Mouse (Mus musculus) kidney, adult 11 months (tissue): Measurements from ENCODE around the gene Nlrc3.
"Not testable (repeated sequence)": the region's sequence is repeated elsewhere in the genome, so short reads cannot be mapped to it uniquely, and the experiment has no call there.

Source experiments
- DNase-seq: peaks from one replicate; pipeline ENCODE4 v3.0.0; 2022

The Nlrc3 gene

DNA sequence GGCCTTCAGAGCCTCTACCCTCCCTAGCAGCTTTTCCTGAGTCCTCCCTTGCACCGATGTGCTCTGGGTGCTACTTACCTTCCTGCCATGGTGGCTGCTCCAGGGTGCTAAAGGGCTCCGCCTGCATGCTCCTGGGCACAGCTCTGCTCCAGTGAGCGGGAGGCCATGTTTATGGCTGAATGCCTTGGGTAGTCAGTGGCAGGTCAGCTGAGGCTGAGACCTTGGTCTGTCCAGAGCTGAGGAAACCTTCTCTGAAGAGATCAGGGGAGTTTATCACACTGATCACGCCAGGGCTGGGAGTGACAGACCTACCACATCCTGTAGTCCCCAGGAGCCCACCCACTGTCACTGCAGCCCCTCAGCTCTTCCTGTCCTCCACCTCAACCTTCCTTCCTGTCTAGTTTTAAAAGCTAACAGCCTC lies at the start of gene Nlrc3:
Gene Nlrc3 (minus strand): TSS at position 382 of the 421 bp plus-strand sequence.
- peak; percentile 32 for DNase-seq

- DNase-seq: no peak
Observed at GRCm38 (mm10) chr16:4022719-4023118, 46.3 kb upstream of the Nlrc3 start.

- no peak for DNase-seq
Observed at GRCm38 (mm10) chr16:4021241-4021640, 44.8 kb upstream of the Nlrc3 start.

DNA sequence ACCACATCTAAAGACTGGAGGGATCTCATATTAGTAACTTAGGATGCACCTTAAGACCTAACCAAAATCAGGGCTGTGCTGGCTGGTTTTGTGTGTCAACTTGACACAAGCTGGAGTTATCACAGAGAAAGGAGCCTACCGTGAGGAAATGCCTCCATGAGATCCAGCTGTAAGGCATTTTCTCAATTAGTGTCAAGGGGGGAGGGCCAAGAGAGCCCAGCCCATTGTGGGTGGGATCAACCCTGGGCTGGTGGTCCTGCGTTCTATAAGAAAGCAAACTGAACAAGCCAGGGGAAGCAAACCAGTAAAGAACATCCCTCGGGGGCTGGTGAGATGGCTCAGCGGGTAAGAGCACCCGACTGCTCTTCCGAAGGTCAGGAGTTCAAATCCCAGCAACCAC lies 41.0 kb upstream of the Nlrc3 start:
- DNase-seq: not testable (repeated sequence)

GRCm38 (mm10) chr16:4016786-4017185 lies 40.4 kb upstream of the Nlrc3 start:
- DNase-seq: not testable (repeated sequence)

GRCm38 (mm10) chr16:4014040-4014668 lies 37.7 kb upstream of the Nlrc3 start:
- DNase-seq: no peak

- no peak for DNase-seq
Observed at GRCm38 (mm10) chr16:4012882-4013570, 36.6 kb upstream of the Nlrc3 start.

GRCm38 (mm10) chr16:4003489-4004398 lies 27.3 kb upstream of the Nlrc3 start, which contains the start of gene Slx4:
Gene Slx4 (minus strand): TSS chr16:4003770.
- DNase-seq: peak; percentile 97

DNA sequence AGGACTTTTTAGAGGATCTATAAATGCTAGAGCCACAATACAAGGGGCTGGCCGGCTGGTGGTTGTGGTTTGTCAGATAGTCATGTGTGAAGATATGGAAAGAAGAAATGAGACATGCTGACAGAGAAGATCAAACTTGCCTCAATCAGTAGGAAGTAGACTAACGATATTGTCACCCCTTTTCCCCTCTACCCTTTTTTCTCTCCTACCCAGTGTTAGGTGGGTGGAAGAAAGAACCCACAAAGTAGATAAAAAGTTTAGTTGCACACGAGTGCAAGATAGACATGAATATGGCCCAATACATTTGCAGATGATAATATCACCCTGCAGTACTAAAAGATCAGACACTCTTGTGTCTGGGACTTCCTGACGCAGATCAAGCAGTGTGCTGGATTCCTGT lies 12.0 kb upstream of the Nlrc3 start:
- DNase-seq: no peak

GRCm38 (mm10) chr16:3983146-3983700 lies 6.8 kb upstream of the Nlrc3 start:
- DNase-seq: no peak

- no peak for DNase-seq
Observed at GRCm38 (mm10) chr16:3982173-3982572, 5.7 kb upstream of the Nlrc3 start.

GRCm38 (mm10) chr16:3976712-3977111 lies 280 bp upstream of the Nlrc3 start:
- DNase-seq: no peak

- DNase-seq: no peak
Observed at GRCm38 (mm10) chr16:3975658-3976057, 774 bp downstream of the Nlrc3 start.

- not testable (repeated sequence) for DNase-seq
Observed at GRCm38 (mm10) chr16:3974456-3974855, 2.0 kb downstream of the Nlrc3 start.

DNA sequence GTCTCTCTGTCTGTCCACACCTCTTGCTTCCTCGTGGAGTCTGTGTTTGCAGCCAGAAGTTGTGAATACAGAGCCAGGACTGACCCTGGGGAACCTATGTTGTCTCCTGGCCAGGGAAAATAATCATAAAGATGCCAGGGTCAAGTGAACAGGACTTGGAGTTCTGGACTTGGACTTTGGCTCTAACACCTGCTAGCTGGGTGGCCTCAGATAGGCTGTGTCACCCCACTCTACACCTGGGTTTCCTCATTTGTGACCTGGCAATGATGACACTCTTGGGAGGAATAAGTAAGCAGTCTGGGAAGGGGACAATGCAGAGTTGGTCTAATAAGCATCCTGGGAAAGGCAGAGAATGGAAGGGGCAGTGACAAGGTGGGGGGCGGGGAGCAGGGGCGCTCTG lies 10.9 kb downstream of the Nlrc3 start:
- no peak for DNase-seq

DNA sequence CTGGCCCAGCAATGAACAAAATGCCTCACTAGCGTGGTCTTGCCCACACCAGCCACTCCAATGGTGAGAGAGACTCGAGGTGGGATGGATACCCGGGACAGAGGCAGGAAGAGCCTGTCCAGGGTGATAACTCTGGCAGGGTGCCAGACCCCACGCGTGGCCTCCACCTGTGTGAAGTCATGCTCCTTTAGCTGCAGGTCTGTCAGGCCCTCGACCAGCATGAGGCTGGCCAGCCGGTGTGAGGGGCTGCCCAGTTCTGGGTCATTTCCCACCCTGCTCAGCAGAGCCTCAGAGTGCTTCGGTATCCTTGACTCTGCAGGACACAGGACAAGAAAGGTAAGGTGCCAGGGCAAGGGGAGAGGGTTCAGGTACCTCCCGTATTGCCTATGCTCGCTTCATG lies 11.4 kb downstream of the Nlrc3 start:
- DNase-seq: no peak

DNA sequence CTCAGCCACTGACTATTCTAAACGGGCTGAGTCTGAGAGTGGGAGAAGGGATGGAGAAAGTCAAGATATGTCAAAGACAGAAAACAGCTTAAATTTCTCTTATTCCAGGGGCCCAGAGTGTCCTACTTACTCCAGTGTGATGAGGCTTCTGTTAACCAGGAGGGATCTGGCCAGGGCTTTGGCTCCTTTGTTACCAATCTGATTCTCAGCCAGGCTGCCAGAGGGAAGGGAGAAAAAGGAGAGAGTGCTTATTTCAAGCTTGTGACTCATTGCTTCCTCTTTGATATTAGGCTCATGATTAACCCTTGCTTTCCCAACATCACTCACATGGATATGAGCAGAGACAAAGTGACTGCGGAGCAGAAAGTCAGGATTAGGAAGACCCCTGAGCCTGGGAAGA lies 17.2 kb downstream of the Nlrc3 start:
- DNase-seq: no peak

DNA sequence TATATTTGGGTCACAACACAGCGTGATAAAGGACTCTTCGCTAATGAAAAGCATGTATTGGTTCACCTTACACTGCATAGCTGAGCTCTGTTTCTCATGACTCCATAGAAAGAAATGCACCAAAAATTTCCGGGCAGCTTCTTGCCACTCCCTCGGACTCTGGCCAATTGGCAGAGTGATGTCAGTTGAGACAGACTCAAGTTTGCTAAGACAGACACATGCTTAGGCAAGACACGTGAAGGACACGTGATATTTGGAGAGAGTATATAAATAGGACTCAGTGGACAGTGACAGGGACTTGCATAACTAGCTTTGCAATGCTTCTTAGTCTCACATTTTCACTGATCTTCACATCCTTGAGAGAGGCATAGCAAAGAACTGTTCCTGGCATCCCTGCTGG lies 20.1 kb downstream of the Nlrc3 start:
- peak; percentile 36 for DNase-seq

- no peak for DNase-seq
Observed at GRCm38 (mm10) chr16:3951141-3951540, 25.3 kb downstream of the Nlrc3 start.

DNA sequence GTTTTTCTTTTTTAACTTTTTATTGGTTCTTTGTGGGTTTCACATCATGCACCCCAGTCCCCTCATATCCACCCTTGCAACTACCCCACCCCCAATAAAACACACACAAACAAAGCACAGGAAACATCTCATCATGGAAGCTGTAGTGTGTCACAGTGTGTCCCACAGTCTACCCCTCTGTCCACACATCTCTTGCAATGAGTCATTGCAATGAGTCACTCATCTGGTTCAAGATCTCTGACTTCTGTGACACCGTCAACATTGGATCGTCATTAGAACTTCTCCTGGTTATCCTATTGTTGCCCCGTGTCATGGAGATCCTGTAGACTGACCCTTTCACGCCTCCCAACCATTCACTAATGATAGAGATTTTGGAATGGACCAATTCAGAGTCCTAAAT lies 41.7 kb downstream of the Nlrc3 start:
- no peak for DNase-seq

DNA sequence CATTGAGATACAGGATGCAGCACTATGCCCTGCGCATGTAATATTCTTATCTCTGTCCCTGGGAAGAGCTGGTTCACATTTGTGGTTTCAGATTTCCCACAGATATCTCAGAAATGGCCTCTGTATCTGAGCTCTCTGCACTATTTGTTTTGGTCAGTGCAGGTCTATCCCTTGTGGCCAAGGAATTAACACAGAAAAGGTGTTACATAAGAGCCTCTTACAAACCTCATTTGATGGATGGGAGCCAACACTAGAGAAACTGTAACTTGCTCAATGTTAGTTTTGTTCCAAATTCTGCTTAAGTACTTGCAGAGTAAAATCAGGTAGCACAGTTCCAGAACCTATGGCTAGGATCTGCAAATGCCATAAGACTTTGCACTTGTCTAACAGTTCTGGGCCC lies 42.3 kb downstream of the Nlrc3 start:
- DNase-seq: peak; percentile 10

GRCm38 (mm10) chr16:3933536-3933935 lies 42.9 kb downstream of the Nlrc3 start:
- no peak for DNase-seq

DNA sequence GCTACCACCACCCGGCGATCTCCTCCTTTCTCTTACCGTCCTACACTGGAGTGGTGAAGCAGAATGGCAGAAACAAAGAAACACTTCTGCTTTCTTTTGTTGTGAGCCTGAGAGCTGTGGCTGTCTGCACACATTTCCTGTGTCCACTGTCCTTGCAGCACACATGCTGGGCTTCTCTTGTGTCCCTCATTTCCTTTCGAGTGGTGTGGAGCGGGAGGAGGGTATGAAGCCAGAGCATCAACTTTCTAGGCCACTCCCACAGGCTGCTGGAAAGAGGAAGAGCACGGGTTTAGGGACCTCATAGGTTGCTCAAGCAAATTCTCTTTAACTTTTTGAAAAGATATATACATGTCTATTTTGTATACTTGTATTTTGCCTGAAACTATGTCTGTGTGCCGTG lies 47.3 kb downstream of the Nlrc3 start:
- no peak for DNase-seq
